Mouse (Mus musculus) megakaryocyte, embryonic 14.5 days (primary cell): ENCODE data around the gene Baiap2l1.

ENCODE experiments used
- FLI1 ChIP-seq: IDR thresholded peaks from 2 replicates; pipeline ENCODE4 v1.6.1; 2012; ENCODE audit warnings: low read length, inconsistent platforms, mixed read lengths
- GATA1 ChIP-seq: IDR thresholded peaks from 3 replicates; pipeline ENCODE4 v1.6.1; 2012; ENCODE audit warnings: mixed read lengths, low read length, inconsistent platforms, borderline replicate concordance

GRCm38 (mm10) chr5:144358592-144358917 lies 643 bp upstream of the Baiap2l1 start:
- no peak for TF ChIP-seq GATA1
- TF ChIP-seq FLI1, result no peak
